ENCODE assay signal across 21 mouse cellular contexts in genomic region chr3:88479163-88479562, GRCm38 (mm10).
"Had no signal": no experiment of that assay in that cellular context is flagged by ENCODE, and none has a peak within 500 bp of the region (broad histone marks: within the 10 kb centered on the region; RNA-seq: fewer than 3 reads in every experiment).

No protein-coding gene starts in this region.

- H3K9me3 ChIP-seq: liver, embryonic 15.5 days; lung, embryonic 15.5 days; megakaryocyte, embryonic 14.5 days; midbrain, embryonic 12.5 days; midbrain, embryonic 15.5 days; neural tube, embryonic 13.5 days; neural tube, embryonic 15.5 days had no signal

- H3K27ac ChIP-seq: liver, embryonic 15.5 days; lung, embryonic 15.5 days; macrophage; midbrain, embryonic 12.5 days; midbrain, embryonic 15.5 days; neural tube, embryonic 13.5 days; neural tube, embryonic 15.5 days had no signal

- ATAC-seq: liver, postnatal 0 days; lung, postnatal 0 days; midbrain, embryonic 15.5 days had no signal

- H3K4me2 ChIP-seq: liver, embryonic 15.5 days; lung, embryonic 15.5 days; midbrain, embryonic 12.5 days; midbrain, embryonic 15.5 days; neural tube, embryonic 13.5 days; neural tube, embryonic 15.5 days had no signal

- DNase-seq: liver, postnatal 0 days; lung, adult 2 months; lung, postnatal 14 days; lung, postnatal 36 days; retina, postnatal 1 day; right cerebral cortex, adult 18-20 months; right cerebral cortex, postnatal 25 days; right cerebral cortex, postnatal 4 days; spleen, adult 18-20 months; thymus, adult 2 months; thymus, postnatal 25 days; thymus, postnatal 4 days had no signal

- H3K4me3 ChIP-seq: liver, embryonic 15.5 days; lung, embryonic 15.5 days; megakaryocyte, embryonic 14.5 days; midbrain, embryonic 12.5 days; midbrain, embryonic 15.5 days; neural tube, embryonic 13.5 days; neural tube, embryonic 15.5 days had no signal

- H3K36me3 ChIP-seq: midbrain, embryonic 12.5 days; midbrain, embryonic 15.5 days; neural tube, embryonic 13.5 days had no signal

- H3K9ac ChIP-seq: liver, embryonic 15.5 days; liver, postnatal 0 days; lung, embryonic 15.5 days; midbrain, embryonic 12.5 days; midbrain, embryonic 15.5 days; neural tube, embryonic 13.5 days; neural tube, embryonic 15.5 days had no signal

- H3K4me1 ChIP-seq: lung, embryonic 15.5 days had no signal
